Mouse (Mus musculus) layer of hippocampus, adult 9-11 months (tissue): ENCODE results near the gene Rab11fip4.
"Not testable (repeated sequence)": the region's sequence is repeated elsewhere in the genome, so short reads cannot be mapped to it uniquely, and the experiment has no call there.

Experiments
- DNase-seq: peaks from one replicate; pipeline ENCODE4 v3.0.0; 2022

The Rab11fip4 gene

GRCm38 (mm10) chr11:79680559-79680958 is 89.5 kb downstream of the Rab11fip4 start:
- DNase-seq = no peak

- no peak for DNase-seq
These were observed 90.2 kb downstream of the Rab11fip4 start for GRCm38 (mm10) chr11:79681182-79681581.

- no peak for DNase-seq
These were observed 90.8 kb downstream of the Rab11fip4 start for GRCm38 (mm10) chr11:79681798-79682197.

GRCm38 (mm10) chr11:79685109-79685508 is 94.1 kb downstream of the Rab11fip4 start:
- DNase-seq = no peak

GRCm38 (mm10) chr11:79686501-79687121 is 95.6 kb downstream of the Rab11fip4 start:
- peak; percentile 78 for DNase-seq

GRCm38 (mm10) chr11:79689916-79690315 is 98.9 kb downstream of the Rab11fip4 start:
- no peak for DNase-seq

- DNase-seq = no peak
These were observed 100.5 kb downstream of the Rab11fip4 start for GRCm38 (mm10) chr11:79691513-79691912.

GRCm38 (mm10) chr11:79696390-79697307 is 105.6 kb downstream of the Rab11fip4 start:
- DNase-seq = no peak

GRCm38 (mm10) chr11:79698071-79698470 is 107.1 kb downstream of the Rab11fip4 start:
- no peak for DNase-seq

GRCm38 (mm10) chr11:79698542-79698941 is 107.5 kb downstream of the Rab11fip4 start:
- DNase-seq = not testable (repeated sequence)

- DNase-seq = no peak
These were observed 110.5 kb downstream of the Rab11fip4 start for GRCm38 (mm10) chr11:79701466-79701865.

- no peak for DNase-seq
These were observed 111.1 kb downstream of the Rab11fip4 start for GRCm38 (mm10) chr11:79702092-79702491.

GRCm38 (mm10) chr11:79703452-79703851 is 112.4 kb downstream of the Rab11fip4 start:
- DNase-seq = peak; percentile 59

- DNase-seq = peak; percentile 68
These were observed 112.9 kb downstream of the Rab11fip4 start for GRCm38 (mm10) chr11:79703885-79704291.

GRCm38 (mm10) chr11:79704318-79705150 is 113.5 kb downstream of the Rab11fip4 start:
- DNase-seq = peak; percentile 95

- no peak for DNase-seq
These were observed 116.1 kb downstream of the Rab11fip4 start for GRCm38 (mm10) chr11:79707084-79707483.

- DNase-seq = peak; percentile 74
These were observed 120.1 kb downstream of the Rab11fip4 start for GRCm38 (mm10) chr11:79710868-79711765.

GRCm38 (mm10) chr11:79711766-79712369 is 120.9 kb downstream of the Rab11fip4 start:
- DNase-seq = no peak

GRCm38 (mm10) chr11:79713184-79713583 is 122.2 kb downstream of the Rab11fip4 start:
- DNase-seq = no peak

GRCm38 (mm10) chr11:79713678-79714077 is 122.7 kb downstream of the Rab11fip4 start:
- DNase-seq = no peak

- DNase-seq = no peak
These were observed 123.2 kb downstream of the Rab11fip4 start for GRCm38 (mm10) chr11:79714082-79714742.
